Mouse (Mus musculus): ENCODE results near the gene Tspan17.
A peak's percentile ranks its signal among the peaks of the same experiment; 100 is the strongest.
"Not testable (repeated sequence)": the region's sequence is repeated elsewhere in the genome, so short reads cannot be mapped to it uniquely, and the experiment has no call there.

Tspan17 gene

DNA sequence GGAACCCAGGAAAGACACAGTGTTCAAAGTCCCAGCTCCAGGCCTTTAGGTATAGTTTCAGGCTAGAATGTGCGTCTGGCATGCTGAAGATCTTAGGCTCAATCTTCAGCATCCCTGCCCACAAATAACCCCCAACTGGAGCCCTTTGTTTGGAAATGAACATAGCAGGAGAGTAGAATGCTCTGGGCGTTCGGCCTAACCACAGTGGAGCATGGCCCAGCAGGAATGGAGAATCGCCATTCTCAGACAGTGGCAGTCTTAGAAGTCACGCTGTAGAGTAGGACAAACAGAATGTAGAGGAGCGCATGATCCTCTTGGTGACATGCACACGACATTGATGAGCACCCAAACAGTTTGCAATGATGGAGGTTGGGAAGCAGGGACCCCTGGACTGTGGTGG, 28.3 kb upstream of the Tspan17 start:
- DNase-seq (ENCODE audit: low spot score): no peak

- no peak for DNase-seq (ENCODE audit: low spot score)
These were observed 23.6 kb upstream of the Tspan17 start for GRCm38 (mm10) chr13:54765281-54766191.

DNA sequence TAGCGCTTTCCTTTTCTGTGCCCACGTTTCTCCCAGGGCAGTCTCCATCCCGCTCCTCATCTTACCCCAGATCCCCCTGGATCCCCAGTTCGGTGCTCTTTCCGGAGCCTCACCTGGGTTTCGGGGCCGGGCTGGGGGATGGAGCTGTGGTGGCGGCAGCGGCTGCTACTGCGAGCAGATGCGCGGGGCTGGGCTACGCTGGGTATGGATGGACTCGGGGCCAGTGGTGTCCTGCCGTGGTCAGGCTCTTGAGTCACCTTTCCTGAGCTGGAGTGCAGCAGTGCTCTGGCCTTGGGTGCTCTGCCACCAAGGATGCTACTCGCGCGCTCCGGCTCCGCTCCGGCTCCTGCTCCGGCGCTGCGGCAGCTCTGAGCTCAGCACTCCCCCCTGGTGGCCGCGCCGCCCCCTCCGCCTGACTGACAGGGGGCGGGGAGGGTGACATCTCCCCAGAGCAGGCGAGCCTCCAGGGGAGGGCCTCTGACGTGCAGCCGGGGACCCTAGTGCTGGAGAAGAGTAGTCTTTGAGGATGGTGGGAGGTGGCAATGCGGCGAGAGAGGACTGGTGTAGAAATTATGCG, 22.9 kb upstream of the Tspan17 start, which contains the start of gene Sncb:
Gene Sncb, minus strand, starts transcription at position 404 of the 577 bp plus-strand sequence.
- peak; percentile 61 for DNase-seq (ENCODE audit: low spot score)

DNA sequence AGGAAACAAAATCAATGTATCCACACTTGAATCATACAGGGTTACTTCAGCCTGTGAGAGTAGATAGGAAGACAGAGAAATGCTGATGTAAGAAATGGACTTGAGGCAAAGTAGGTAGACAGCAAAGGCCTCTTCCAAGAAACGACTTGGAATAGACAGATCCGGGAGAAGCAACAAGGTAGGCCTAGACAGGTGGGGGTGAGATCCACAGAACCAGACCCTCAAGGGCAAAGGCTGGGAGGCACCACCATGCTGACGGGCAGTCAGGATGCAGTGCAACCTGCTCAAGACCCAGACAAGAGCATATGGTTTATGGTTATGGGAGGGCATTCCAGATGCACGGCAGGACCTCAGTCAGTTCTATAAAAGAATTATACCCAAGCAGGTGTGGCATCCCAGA, 22.2 kb upstream of the Tspan17 start:
- DNase-seq (ENCODE audit: low spot score): no peak

- DNase-seq (ENCODE audit: low spot score): no peak
These were observed 8.6 kb upstream of the Tspan17 start for GRCm38 (mm10) chr13:54780592-54780991.

- no peak for DNase-seq (ENCODE audit: low spot score)
These were observed 8.1 kb upstream of the Tspan17 start for GRCm38 (mm10) chr13:54781086-54781485.

- no peak for DNase-seq (ENCODE audit: low spot score)
These were observed 5.9 kb upstream of the Tspan17 start for GRCm38 (mm10) chr13:54783235-54783634.

DNA sequence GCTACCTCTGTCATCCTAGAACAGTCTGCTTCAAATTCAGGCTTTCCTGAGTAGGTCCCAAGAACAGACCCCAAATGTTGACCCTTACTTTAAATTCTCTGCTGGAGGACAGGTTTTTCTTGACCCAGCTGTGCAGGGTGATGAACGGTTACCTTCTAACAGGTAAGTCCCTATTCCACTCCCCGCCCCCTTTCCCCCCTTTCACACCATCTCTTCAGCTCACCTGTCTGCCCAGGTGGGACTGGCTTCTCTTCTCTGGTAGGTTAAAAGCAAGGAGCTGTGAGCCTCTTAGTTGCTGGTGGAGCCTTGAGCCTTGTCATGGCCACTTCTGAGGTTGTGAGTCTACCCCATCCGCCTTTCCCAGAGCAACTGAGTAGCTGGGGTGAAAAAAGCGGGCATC, 5.5 kb upstream of the Tspan17 start, which contains the start of gene Eif4e1b:
Gene Eif4e1b, plus strand, starts transcription at position 301 of the 400 bp plus-strand sequence.
- no peak for DNase-seq (ENCODE audit: low spot score)

DNA sequence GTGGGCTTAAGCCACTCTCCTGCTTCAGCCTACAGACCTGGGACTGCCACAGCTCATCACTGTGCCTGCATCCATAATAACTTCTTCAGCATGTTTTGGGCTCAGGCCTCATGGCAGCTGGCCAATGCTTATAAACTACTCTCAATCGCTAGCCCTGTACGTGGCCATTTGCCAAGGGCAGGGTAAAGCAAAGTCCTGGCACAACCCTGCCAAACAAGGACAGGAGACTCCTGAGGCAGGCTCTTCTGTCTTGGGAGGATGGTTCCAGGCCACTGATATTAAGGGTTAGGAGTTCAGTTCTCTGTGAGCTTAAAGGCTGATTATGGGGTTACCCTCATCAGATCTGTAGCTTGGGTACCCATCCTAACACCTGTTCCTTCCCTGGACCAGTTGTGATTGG, 1.6 kb upstream of the Tspan17 start:
- not testable (repeated sequence) for DNase-seq (ENCODE audit: low spot score)

DNA sequence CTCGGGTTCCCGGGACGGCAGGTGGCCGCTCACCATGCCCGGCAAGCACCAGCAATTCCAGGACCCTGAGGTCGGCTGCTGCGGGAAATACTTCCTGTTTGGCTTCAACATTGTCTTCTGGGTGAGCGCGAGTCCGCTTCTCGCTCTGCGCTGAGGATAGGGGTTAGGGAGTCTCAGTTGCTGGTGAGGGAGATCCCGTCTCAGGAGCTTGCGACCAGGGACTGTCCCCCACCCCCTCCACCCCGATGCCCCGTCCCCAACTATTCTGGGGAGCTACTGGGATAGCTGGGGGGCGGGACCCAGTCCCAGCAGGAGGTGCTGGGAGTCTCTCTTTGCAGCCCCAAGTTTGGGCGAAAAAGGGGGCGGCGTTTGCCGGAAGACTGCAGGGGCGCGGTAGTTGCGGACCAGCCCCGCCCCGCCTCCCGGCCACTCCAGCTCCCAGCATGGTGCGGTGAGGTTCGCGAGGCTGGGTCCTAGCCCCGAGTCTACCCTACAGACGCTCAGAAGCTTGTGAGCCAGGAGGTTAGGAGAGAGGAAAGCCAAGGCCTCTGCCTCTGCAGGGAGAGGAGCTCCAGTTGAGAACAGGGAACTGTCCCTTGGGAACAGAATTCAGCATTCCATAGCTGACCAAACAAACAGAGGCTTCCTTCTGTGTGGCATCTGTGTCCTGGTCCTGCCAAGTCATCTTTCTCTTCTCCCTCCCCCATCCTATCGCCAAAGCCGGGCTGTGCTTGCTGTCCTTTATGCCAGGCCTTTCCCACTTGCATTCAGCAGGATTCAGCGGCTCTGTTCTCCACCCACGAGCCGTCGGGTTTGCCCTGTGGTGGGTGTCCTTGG, 602 bp downstream of the Tspan17 start:
- DNase-seq (ENCODE audit: low spot score): no peak

DNA sequence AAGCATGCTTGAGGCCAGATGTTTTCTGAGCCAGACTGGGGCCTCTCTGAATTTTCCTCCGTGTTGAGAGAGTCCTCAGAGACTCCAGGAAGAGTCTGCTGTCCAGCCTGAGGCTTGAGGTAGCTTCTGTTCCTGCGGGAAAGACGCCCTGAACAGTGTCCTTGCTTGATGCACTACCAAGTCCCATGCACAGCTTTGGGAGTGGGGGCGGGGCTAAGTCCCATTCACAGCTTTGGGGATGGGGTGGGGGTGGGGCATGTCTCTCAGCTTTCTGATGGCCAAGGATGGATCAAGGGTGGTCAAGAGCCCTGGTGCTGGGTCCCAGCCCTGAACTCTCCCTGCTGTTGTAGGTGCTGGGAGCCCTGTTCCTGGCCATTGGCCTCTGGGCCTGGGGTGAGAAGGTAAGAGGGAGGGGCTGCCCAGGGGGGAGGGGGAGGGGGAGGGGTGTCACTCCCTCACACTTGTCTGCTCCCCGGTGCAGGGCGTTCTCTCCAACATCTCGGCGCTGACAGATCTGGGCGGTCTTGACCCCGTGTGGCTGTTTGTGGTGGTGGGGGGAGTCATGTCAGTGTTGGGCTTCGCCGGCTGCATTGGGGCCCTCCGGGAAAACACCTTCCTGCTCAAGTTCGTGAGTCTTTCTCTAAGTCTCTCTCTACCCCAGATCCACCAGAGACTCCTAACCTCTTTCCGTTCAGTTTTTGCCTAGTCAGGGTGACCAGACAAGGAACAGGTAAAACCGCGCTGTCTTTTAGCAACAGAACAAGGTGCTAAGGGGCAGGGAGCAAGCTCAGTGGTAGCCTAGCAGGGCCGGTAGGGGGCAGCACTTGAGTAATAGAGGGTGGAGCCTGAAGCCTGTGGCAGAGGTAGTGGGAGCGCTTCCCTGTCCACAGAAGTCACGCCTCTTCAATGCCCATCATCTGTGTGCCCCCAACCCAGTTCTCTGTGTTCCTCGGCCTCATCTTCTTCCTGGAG, 3.4 kb downstream of the Tspan17 start:
- peak; percentile 8 for DNase-seq (ENCODE audit: low spot score)

DNA sequence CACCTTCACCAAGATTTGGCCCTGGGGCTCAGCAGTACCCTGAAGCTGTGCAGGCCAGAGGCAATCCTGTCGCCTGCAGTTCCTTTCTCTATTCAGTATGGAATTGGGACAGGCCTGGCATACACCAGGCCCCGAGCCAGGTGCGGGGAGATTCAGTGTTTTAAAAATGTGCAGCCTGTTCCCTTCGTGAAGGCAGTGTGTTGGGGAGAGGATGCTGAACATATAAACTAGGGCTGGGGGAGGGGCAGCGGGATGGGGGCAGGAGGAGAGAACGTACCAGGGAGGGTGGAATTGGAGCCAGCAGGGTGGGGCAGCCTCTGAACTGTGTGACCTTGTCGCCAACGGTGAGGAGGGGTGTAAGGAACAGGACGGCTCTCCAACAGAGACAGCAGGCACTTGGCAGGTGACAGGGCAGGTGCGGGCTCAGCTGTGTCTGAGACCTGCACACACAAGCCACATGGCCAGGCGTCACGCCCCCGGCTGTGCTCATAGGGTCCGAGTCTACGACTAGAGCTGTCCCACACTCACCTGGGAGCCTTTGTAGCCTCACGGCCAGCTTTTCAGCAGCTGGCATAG, 4.9 kb downstream of the Tspan17 start:
- DNase-seq (ENCODE audit: low spot score): no peak

DNA sequence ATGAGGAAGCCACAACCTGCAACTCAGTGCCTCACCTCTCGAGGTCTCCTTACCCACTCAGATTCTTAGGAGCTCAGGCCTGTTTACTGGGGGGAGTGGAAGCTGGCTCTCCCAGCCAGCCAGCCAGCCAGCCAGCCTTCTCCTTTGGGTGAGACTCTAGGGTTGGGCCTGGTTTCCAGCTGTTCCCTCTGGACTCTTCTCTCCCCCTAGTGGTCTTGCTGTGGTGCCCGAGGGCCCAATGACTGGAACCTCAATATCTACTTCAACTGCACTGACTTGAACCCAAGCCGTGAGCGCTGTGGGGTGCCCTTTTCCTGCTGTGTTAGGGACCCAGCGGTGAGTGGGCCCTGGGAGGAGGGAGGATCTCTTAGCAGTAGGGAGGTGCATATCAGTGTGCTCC, 5.7 kb downstream of the Tspan17 start:
- no peak for DNase-seq (ENCODE audit: low spot score)

- DNase-seq (ENCODE audit: low spot score): peak; percentile 24
These were observed 8.2 kb downstream of the Tspan17 start for GRCm38 (mm10) chr13:54797356-54797755.

DNA sequence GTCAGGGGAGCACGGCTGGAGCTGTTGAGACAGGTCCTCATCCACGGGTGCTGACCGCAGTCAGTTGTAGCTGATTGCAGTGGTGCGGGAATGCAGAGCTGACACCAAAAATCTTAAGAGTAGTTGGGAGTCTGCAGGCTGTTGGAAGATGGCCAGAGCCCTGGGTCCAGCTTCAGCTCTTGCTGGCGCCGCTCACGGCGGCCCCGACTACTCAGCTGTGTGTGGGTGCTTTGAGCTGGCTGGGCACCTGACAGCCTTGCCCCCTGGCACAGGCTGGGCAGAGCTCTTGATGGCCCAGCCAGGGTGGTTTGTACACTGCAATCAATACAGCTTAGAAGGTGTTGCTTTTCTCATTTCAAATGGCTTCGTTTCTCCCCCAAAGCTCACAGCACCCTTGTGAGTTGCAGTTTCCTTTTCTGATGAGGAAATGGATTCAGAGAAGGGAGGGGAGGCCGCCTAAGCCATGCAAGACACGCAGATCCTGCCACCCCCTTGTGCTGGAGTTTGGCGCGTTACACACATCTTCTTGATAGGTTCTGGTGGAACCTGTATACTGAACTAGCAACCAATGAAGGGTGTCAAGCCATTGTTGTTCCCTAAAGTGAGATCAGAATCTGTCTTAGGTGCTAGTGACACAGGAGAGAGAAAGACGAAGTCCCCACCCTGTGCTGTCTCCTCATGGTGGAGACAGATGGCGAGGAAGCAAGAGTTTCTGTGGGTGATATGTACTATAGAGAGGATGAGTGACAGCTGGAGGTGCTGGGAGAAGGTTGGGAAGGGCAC, 8.9 kb downstream of the Tspan17 start:
- DNase-seq (ENCODE audit: low spot score): no peak

GRCm38 (mm10) chr13:54798740-54799139, 9.6 kb downstream of the Tspan17 start:
- DNase-seq (ENCODE audit: low spot score): no peak

DNA sequence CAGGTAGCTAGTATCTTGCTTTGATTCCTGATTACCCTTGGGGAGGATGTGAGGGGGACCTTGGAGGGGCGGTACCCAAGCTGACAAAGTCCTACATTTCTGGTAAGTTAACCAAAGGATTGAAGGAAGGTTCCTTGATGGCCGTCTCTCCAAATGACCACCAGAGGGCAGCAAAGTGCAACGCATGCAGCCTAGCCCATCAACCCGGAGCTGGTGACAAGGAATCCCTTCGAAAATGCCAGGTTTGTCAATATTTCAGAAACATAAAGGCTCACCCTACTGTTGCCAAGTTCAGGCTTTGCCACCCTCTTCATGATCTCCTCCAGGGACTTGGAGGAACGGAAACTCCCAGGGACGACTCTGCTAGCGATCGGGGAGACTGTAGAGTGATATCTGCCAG, 10.5 kb downstream of the Tspan17 start:
- DNase-seq (ENCODE audit: low spot score): peak; percentile 52

DNA sequence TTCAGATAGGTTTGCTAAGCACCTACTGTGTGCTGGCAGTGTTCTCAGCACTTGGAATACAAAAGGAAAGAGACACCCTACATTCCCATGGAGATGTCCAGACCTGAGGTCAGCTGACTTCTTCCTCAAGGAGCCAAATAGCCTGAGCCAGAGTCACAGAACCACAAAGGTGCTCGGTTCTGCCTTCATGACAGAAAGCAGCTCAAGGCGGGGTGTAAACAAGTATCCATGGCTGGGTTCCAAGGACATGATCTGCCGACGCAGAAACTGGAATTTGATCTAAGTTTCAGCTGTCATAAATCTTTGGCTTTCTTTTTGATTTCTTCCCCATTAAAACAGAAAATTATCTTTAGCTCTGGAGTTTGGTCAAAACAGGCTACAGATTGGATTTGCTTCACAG, 11.0 kb downstream of the Tspan17 start:
- no peak for DNase-seq (ENCODE audit: low spot score)

- no peak for DNase-seq (ENCODE audit: low spot score)
These were observed 13.8 kb downstream of the Tspan17 start for GRCm38 (mm10) chr13:54803010-54803409.

Measured in T-cell, adult 2 months (primary cell).